Mouse (Mus musculus) cerebellum, postnatal 36 days (tissue): ENCODE measurements around the gene Tbxa2r.

Experiments used
- DNase-seq, 2 experiments: peaks; one replicate each; pipeline ENCODE4 v3.0.0; 2021 to 2022; ENCODE audit warnings: mixed read lengths in 2 of 2

The Tbxa2r gene

GRCm38 (mm10) chr10:81346453-81347067 is 18.0 kb downstream of the Tbxa2r start:
- DNase-seq: no peak

GRCm38 (mm10) chr10:81349146-81349545 is 20.6 kb downstream of the Tbxa2r start:
- no peak for DNase-seq

- DNase-seq: no peak
Measured at GRCm38 (mm10) chr10:81349961-81350350, 21.4 kb downstream of the Tbxa2r start.

GRCm38 (mm10) chr10:81350351-81351063 is 22.0 kb downstream of the Tbxa2r start, which contains the start of gene Hmg20b:
Hmg20b (minus strand) TSS chr10:81350480.
- peak; percentile 99 to 100 for DNase-seq

- DNase-seq: no peak
Measured at GRCm38 (mm10) chr10:81351678-81352291, 23.3 kb downstream of the Tbxa2r start.

GRCm38 (mm10) chr10:81354738-81355477 is 26.4 kb downstream of the Tbxa2r start:
- DNase-seq: no peak

- DNase-seq: no peak
Measured at GRCm38 (mm10) chr10:81355533-81355932, 27.0 kb downstream of the Tbxa2r start.

- DNase-seq: no peak
Measured at GRCm38 (mm10) chr10:81356352-81356990, 27.9 kb downstream of the Tbxa2r start.

GRCm38 (mm10) chr10:81356991-81357844 is 28.7 kb downstream of the Tbxa2r start, which contains the start of gene Mfsd12:
Mfsd12 (plus strand) TSS chr10:81357491.
- DNase-seq: peak; percentile 91 to 93

GRCm38 (mm10) chr10:81358209-81358608 is 29.7 kb downstream of the Tbxa2r start:
- DNase-seq: no peak

- DNase-seq: no peak
Measured at GRCm38 (mm10) chr10:81358841-81359240, 30.3 kb downstream of the Tbxa2r start.

GRCm38 (mm10) chr10:81360721-81361120 is 32.2 kb downstream of the Tbxa2r start:
- no peak for DNase-seq

GRCm38 (mm10) chr10:81362336-81362949 is 33.9 kb downstream of the Tbxa2r start:
- no peak for DNase-seq

- no peak for DNase-seq
Measured at GRCm38 (mm10) chr10:81363436-81364346, 35.2 kb downstream of the Tbxa2r start.

- no peak for DNase-seq
Measured at GRCm38 (mm10) chr10:81364666-81365065, 36.1 kb downstream of the Tbxa2r start.

GRCm38 (mm10) chr10:81365073-81365472 is 36.5 kb downstream of the Tbxa2r start:
- no peak for DNase-seq

GRCm38 (mm10) chr10:81365672-81366476 is 37.3 kb downstream of the Tbxa2r start, which contains the start of gene 4930404N11Rik:
4930404N11Rik (minus strand) TSS chr10:81365816.
- DNase-seq: no peak

GRCm38 (mm10) chr10:81366477-81367206 is 38.1 kb downstream of the Tbxa2r start:
- no peak for DNase-seq

GRCm38 (mm10) chr10:81367207-81367495 is 38.6 kb downstream of the Tbxa2r start:
- DNase-seq: no peak
